8 mouse cellular contexts compared by ENCODE assay signal in the genomic region with DNA sequence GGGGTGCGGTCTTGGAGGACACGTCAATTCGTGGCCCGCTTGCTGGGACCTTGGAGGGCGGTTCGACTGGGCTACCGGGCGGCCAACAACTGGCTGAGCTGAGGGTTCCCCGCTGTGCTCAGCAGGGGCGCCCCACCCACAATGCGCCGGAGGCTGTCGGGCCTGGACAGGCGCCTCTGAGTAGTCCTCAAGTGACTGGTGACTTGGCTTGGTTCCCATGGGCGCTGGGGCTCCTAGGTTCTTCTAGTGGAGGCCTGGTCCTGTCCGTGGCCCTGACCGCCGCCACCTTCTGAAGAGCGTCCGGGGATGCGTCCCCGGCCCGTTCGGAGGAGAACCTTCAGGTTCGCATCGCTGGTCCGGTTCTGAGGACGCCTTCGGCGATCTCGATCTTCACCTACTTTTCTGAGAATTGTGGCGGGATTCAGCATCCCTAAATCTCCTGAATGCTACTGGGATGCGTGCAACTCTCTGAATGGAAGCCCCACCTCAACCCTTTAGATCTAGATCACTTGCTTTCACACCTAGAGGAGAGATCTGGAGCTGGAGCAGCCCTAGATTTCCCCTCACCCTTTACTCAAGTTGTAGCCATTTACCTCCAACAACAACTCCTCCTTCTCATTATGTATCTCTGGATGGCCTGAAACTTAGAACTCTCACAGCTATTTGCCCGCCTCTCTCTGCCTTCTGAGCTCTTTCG. TPM values are rescaled to one million over a fixed set of nuclear protein-coding genes. Genes with fewer than 3 reads are reported as not detected.
A peak's percentile ranks its signal among the peaks of the same experiment; 100 is the strongest.
DNase-seq lines count a peak whose midpoint lies in the region; ATAC-seq and TF ChIP-seq lines count a peak whose summit lies in the region.

No protein-coding gene starts in this region.

- ATAC-seq in erythroblast, adult 5-6 weeks (replicated peaks; ENCODE audit: low FRiP score, poor library complexity, severe bottlenecking), result no peak
- no peak for ATAC-seq in limb, embryonic 14.5 days (ENCODE audit: low FRiP score, low read depth)
- ATAC-seq in stomach, embryonic 15.5 days (ENCODE audit: insufficient read depth, low FRiP score, low read depth), result no peak

- no peaks in the 10 kb centered on the region for H3K27me3 ChIP-seq in erythroblast, embryonic 14.5 days (ENCODE audit: control insufficient read depth)
- no peaks in the 10 kb centered on the region for H3K27me3 ChIP-seq in testis, adult 2 months (ENCODE audit: control insufficient read depth, insufficient read depth, low read length)
- no peaks in the 10 kb centered on the region for H3K27me3 ChIP-seq in limb, embryonic 14.5 days (ENCODE audit: control insufficient read depth, insufficient read depth, low read length)
- no peaks in the 10 kb centered on the region for H3K27me3 ChIP-seq in stomach, embryonic 15.5 days (replicated peaks)

- peak; percentile 18 for TF ChIP-seq POLR2A in testis, adult 2 months (IDR thresholded peaks at IDR 0.05; ENCODE audit: control insufficient read depth, low read depth, low read length)
- 0 out of 2 replicates have a peak, but pooled peaks have one; percentile 81 for TF ChIP-seq POLR2A in limb, embryonic 14.5 days (IDR thresholded peaks at IDR 0.05; ENCODE audit: borderline replicate concordance, extremely low read depth, insufficient read depth, insufficient read length)

- WGBS in limb, embryonic 14.5 days, result 2% methylated on average over 31 of the region's 35 CpGs
- WGBS in stomach, embryonic 15.5 days, result 2% methylated on average over 35 of the region's 35 CpGs

- H3K27ac ChIP-seq in testis, adult 2 months (ENCODE audit: control insufficient read depth, insufficient read depth, low read depth, low read length), result peak overlapping the region; percentile 87
- H3K27ac ChIP-seq in limb, embryonic 14.5 days (replicated peaks; ENCODE audit: low read depth, low read length), result peak overlapping the region; percentile 77
- peak overlapping the region; percentile 96 for H3K27ac ChIP-seq in stomach, embryonic 15.5 days

- no peak for TF ChIP-seq CTCF in testis, adult 2 months (IDR thresholded peaks at IDR 0.05; ENCODE audit: control insufficient read depth, insufficient read depth, insufficient replicate concordance, low read depth, low read length)

- intact Hi-C loops in left cerebral cortex, postnatal 4 days (cut with DNase I), result no loop called here

- peak overlapping the region; percentile 89 for H3K4me3 ChIP-seq in erythroblast, embryonic 14.5 days (replicated peaks)
- H3K4me3 ChIP-seq in testis, adult 2 months (ENCODE audit: control insufficient read depth, low read depth, low read length), result peak overlapping the region; percentile 90
- peak overlapping the region; percentile 94 for H3K4me3 ChIP-seq in limb, embryonic 14.5 days (replicated peaks; ENCODE audit: low read length)
- H3K4me3 ChIP-seq in stomach, embryonic 15.5 days (replicated peaks), result peak overlapping the region; percentile 96

- H3K9me3 ChIP-seq in erythroblast, embryonic 14.5 days (ENCODE audit: control insufficient read depth, low read length), result no peaks in the 10 kb centered on the region
- H3K9me3 ChIP-seq in limb, embryonic 14.5 days (ENCODE audit: control insufficient read depth, low read length), result no peaks in the 10 kb centered on the region
- H3K9me3 ChIP-seq in stomach, embryonic 15.5 days, result no peaks in the 10 kb centered on the region

- H3K4me2 ChIP-seq in limb, embryonic 14.5 days (replicated peaks; ENCODE audit: low read depth, low read length, severe bottlenecking), result peak overlapping the region; percentile 60
- H3K4me2 ChIP-seq in stomach, embryonic 15.5 days, result peak overlapping the region; percentile 77

- peaks cover 18% of the 10 kb centered on the region for H3K36me3 ChIP-seq in erythroblast, embryonic 14.5 days (ENCODE audit: control insufficient read depth)
- no peaks in the 10 kb centered on the region for H3K36me3 ChIP-seq in testis, adult 2 months (ENCODE audit: control insufficient read depth, insufficient read depth, low read length)
- no peaks in the 10 kb centered on the region for H3K36me3 ChIP-seq in limb, embryonic 14.5 days (ENCODE audit: control insufficient read depth, insufficient read depth, low read length)
- H3K36me3 ChIP-seq in stomach, embryonic 15.5 days, result no peaks in the 10 kb centered on the region

- peak overlapping the region; percentile 70 for H3K9ac ChIP-seq in limb, embryonic 14.5 days (ENCODE audit: low read depth, low read length, severe bottlenecking)
- peak overlapping the region; percentile 71 for H3K9ac ChIP-seq in stomach, embryonic 15.5 days

- DNase-seq in testis, postnatal 14 days (ENCODE audit: low spot score), result no peak
- DNase-seq in limb, embryonic 14.5 days (ENCODE audit: low spot score), result no peak
- DNase-seq in left cerebral cortex, adult 11 months (ENCODE audit: low spot score), result no peak
- no peak for DNase-seq in left cerebral cortex, postnatal 4 days

- H3K4me1 ChIP-seq in erythroblast, embryonic 14.5 days (ENCODE audit: control insufficient read depth), result peaks cover 52% of the 10 kb centered on the region
- peaks cover 11% of the 10 kb centered on the region for H3K4me1 ChIP-seq in testis, adult 2 months (ENCODE audit: control insufficient read depth, insufficient read depth, low read length)
- peaks cover 8% of the 10 kb centered on the region for H3K4me1 ChIP-seq in limb, embryonic 14.5 days (ENCODE audit: control insufficient read depth, insufficient read depth, low read length)
- peaks cover 18% of the 10 kb centered on the region for H3K4me1 ChIP-seq in stomach, embryonic 15.5 days

RNA-seq across cellular contexts. Expression of a gene that starts 0.6 kb away (rescaled TPM):
- 5.9 and 8.1 TPM in 2 replicates for polyA plus RNA-seq in erythroblast, embryonic 14.5 days (2012)
- total RNA-seq in erythroblast, adult 5-6 weeks (2015; ENCODE audit: low replicate concordance), result 22.8 and 30.2 TPM in 2 replicates
- 25.7 and 31.8 TPM in 2 replicates for total RNA-seq in erythroblast, adult 5-6 weeks (2017; ENCODE audit: low replicate concordance)
- 80.8 and 84.9 TPM in 2 replicates for polyA plus RNA-seq in testis, adult 2 months (2012; rRNA removed)
- 49.2 and 62.3 TPM in 2 replicates for polyA plus RNA-seq in limb, embryonic 14.5 days (2012; rRNA removed)
- 65.0 and 78.3 TPM in 2 replicates for polyA plus RNA-seq in limb, embryonic 14.5 days (2014; fragmentation: Nextera tagmentation; extraction: Ambion mirVana)
- polyA plus RNA-seq in stomach, embryonic 15.5 days (2015; fragmentation: Nextera tagmentation; extraction: Ambion mirVana), result 56.0 and 56.8 TPM in 2 replicates
- 10 to 100 TPM; 41.9 to 44.8 TPM for total RNA-seq in left cerebral cortex, postnatal 4 days (2021)

RNA-seq across cellular contexts. Expression of a gene that starts 45.8 kb away (rescaled TPM):
- 1.5 TPM in 2 replicates for polyA plus RNA-seq in erythroblast, embryonic 14.5 days (2012)
- total RNA-seq in erythroblast, adult 5-6 weeks (2015; ENCODE audit: low replicate concordance), result 24.0 and 33.9 TPM in 2 replicates
- total RNA-seq in erythroblast, adult 5-6 weeks (2017; ENCODE audit: low replicate concordance), result 47.4 and 49.5 TPM in 2 replicates
- polyA plus RNA-seq in testis, adult 2 months (2012; rRNA removed), result 46.0 and 52.7 TPM in 2 replicates
- polyA plus RNA-seq in limb, embryonic 14.5 days (2012; rRNA removed), result 85.5 and 124 TPM in 2 replicates
- polyA plus RNA-seq in limb, embryonic 14.5 days (2014; fragmentation: Nextera tagmentation; extraction: Ambion mirVana), result 50.5 and 51.8 TPM in 2 replicates
- polyA plus RNA-seq in stomach, embryonic 15.5 days (2015; fragmentation: Nextera tagmentation; extraction: Ambion mirVana), result 44.7 and 47.9 TPM in 2 replicates
- 10 to 100 TPM; 87.6 to 88.9 TPM for total RNA-seq in left cerebral cortex, postnatal 4 days (2021)

RNA-seq across cellular contexts. Expression of a gene that starts 45.9 kb away (rescaled TPM):
- 4.0 TPM in 2 replicates for polyA plus RNA-seq in erythroblast, embryonic 14.5 days (2012)
- total RNA-seq in erythroblast, adult 5-6 weeks (2015; ENCODE audit: low replicate concordance), result 8.2 and 10.6 TPM in 2 replicates
- 15.6 and 22.6 TPM in 2 replicates for total RNA-seq in erythroblast, adult 5-6 weeks (2017; ENCODE audit: low replicate concordance)
- 32.5 and 34.5 TPM in 2 replicates for polyA plus RNA-seq in testis, adult 2 months (2012; rRNA removed)
- 21.3 and 25.4 TPM in 2 replicates for polyA plus RNA-seq in limb, embryonic 14.5 days (2012; rRNA removed)
- polyA plus RNA-seq in limb, embryonic 14.5 days (2014; fragmentation: Nextera tagmentation; extraction: Ambion mirVana), result 32.6 and 34.4 TPM in 2 replicates
- polyA plus RNA-seq in stomach, embryonic 15.5 days (2015; fragmentation: Nextera tagmentation; extraction: Ambion mirVana), result 37.3 and 42.0 TPM in 2 replicates
- 10 to 100 TPM; 48.5 to 52.6 TPM for total RNA-seq in left cerebral cortex, postnatal 4 days (2021)

Comparison
In these comparisons a context has a peak if more than half of its experiments do, and no peak if none do; other contexts are left out.
1. RNA of a gene that starts 45.8 kb away (polyA plus RNA-seq): 50.5 to 124 TPM in limb, embryonic 14.5 days, 46.0 to 52.7 TPM in testis, adult 2 months and 44.7 to 47.9 TPM in stomach, embryonic 15.5 days; 1.5 TPM in erythroblast, embryonic 14.5 days; every median in the first group is over 10 times any median in the second.
2. Peak in every context shown above with its lines, with median percentiles within 50 percentile points of each other: H3K4me3 ChIP-seq and H3K27ac ChIP-seq.